Mouse (Mus musculus): ENCODE measurements at regions not wholly inside any gene's neighbourhood (a gene's known extent, or its start where the extent isn't known, plus 50 kb on each side); places are given as distances from the start of the nearest gene placed in this dataset.

DNA sequence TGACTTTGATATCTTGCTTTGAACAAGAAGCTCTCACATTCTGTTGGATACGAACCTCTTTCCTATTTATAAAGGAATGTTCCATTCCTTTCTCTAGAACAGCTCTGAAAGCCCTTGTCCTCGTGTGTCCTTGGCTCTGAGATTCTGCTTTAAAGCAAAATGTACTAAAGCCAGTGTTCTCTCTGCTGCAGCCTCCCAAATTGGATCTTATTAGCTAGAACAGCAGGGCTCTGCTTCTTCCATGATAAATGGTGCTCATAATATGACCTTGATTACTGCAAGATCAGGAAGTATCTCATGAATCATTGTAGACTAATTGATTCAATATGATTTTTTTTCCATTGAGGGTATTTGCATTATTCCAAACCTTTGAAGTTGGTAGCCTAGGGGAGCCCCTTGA is 220.5 kb upstream of the Gm15217 start:
- no peak overlapping the region for H3K4me3 ChIP-seq (ENCODE audit: extremely low read depth, insufficient read depth, insufficient read length)
- TF ChIP-seq CTCF (IDR thresholded peaks at IDR 0.05; ENCODE audit: extremely low read depth, insufficient read depth, insufficient read length, insufficient replicate concordance) (no peak), POLR2A (IDR thresholded peaks at IDR 0.05; ENCODE audit: low read depth, low read length) (no peak)
- 69% methylated on average over 2 of the region's 2 CpGs for WGBS
- H3K27me3 ChIP-seq (ENCODE audit: control insufficient read depth, insufficient read depth, low read length), result no peaks in the 10 kb centered on the region
- no peak for DNase-seq (ENCODE audit: low read depth in 1 of 2, low spot score in 2 of 2)
- H3K36me3 ChIP-seq (ENCODE audit: control insufficient read depth, insufficient read depth, low read length), result no peaks in the 10 kb centered on the region
- H3K4me1 ChIP-seq (ENCODE audit: control insufficient read depth, insufficient read depth, insufficient read length), result no peaks in the 10 kb centered on the region
- no peak overlapping the region for H3K27ac ChIP-seq (ENCODE audit: insufficient read depth, low read length)

DNA sequence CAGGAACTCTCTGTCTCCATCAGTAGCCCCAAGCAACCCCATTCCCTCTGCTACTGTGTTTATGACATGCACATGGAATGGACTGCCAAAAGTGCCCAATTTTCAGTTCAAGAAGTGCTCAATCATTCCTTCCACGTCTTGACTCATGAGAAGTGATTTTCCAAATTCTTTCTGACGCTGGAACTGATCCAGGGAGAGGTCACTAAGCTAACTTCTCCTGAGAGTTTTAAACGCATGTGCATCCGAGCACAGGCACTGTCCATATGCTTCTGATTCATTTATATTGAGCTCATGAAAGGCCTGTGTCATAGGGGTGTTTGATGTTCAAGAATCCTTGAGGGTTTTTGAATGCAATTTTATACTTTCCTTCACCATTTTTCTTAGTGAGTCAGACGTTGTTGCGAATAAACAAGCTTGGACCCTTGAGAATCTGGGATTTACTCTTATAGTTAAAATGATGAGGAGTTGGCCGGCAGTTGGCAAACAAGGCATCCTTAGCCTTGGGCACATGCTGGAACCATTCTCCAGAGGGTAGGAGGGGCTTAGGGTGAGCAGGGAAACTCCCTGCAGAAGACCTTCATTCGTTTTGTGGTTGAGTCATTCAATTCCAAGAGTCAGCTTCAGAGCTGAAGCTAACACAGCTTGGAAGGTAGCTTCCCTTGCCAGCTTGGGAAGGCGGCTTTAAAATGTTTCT is 206.9 kb upstream of the Gm15217 start:
- Histone ChIP-seq H3K4me1 (ENCODE audit: control insufficient read depth, insufficient read depth, insufficient read length) (no peaks in the 10 kb centered on the region), H3K36me3 (ENCODE audit: control insufficient read depth, insufficient read depth, low read length) (no peaks in the 10 kb centered on the region), H3K27me3 (ENCODE audit: control insufficient read depth, insufficient read depth, low read length) (no peaks in the 10 kb centered on the region), H3K4me3 (ENCODE audit: extremely low read depth, insufficient read depth, insufficient read length) (no peak overlapping the region), H3K27ac (ENCODE audit: insufficient read depth, low read length) (no peak overlapping the region)
- 80% methylated on average over 9 of the region's 9 CpGs for WGBS
- no peak for DNase-seq (ENCODE audit: low read depth in 1 of 2, low spot score in 2 of 2)
- TF ChIP-seq POLR2A (IDR thresholded peaks at IDR 0.05; ENCODE audit: low read depth, low read length) (no peak), CTCF (IDR thresholded peaks at IDR 0.05; ENCODE audit: extremely low read depth, insufficient read depth, insufficient read length, insufficient replicate concordance) (no peak)

DNA sequence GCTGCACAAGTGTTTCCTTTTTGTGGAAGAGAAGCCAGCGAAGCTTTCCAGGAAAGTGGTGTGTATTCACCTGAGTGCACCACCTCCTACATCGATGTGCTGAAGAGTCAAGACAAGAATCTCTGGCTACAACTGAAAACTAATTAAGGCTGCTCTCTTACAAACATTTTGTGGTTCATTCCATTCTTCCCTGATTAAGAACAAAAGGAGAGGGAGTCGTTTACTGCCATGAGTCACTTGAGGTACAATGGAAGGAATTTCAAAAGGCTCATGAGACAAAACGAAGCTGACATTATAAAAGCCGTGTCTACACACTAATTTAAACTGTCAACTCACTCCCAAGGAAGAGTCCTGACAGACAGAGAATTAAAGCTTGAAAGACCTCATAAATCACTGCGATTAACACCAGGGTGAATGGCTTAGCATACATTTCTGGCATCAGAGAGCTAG is 206.3 kb upstream of the Gm15217 start:
- Histone ChIP-seq H3K27me3 (ENCODE audit: control insufficient read depth, insufficient read depth, low read length) (no peaks in the 10 kb centered on the region), H3K4me1 (ENCODE audit: control insufficient read depth, insufficient read depth, insufficient read length) (no peaks in the 10 kb centered on the region), H3K27ac (ENCODE audit: insufficient read depth, low read length) (no peak overlapping the region), H3K4me3 (ENCODE audit: extremely low read depth, insufficient read depth, insufficient read length) (no peak overlapping the region), H3K36me3 (ENCODE audit: control insufficient read depth, insufficient read depth, low read length) (no peaks in the 10 kb centered on the region)
- TF ChIP-seq POLR2A (IDR thresholded peaks at IDR 0.05; ENCODE audit: low read depth, low read length) (no peak), CTCF (IDR thresholded peaks at IDR 0.05; ENCODE audit: extremely low read depth, insufficient read depth, insufficient read length, insufficient replicate concordance) (no peak)
- 70% methylated on average over 6 of the region's 6 CpGs for WGBS
- DNase-seq (ENCODE audit: low read depth in 1 of 2, low spot score in 2 of 2), result no peak

DNA sequence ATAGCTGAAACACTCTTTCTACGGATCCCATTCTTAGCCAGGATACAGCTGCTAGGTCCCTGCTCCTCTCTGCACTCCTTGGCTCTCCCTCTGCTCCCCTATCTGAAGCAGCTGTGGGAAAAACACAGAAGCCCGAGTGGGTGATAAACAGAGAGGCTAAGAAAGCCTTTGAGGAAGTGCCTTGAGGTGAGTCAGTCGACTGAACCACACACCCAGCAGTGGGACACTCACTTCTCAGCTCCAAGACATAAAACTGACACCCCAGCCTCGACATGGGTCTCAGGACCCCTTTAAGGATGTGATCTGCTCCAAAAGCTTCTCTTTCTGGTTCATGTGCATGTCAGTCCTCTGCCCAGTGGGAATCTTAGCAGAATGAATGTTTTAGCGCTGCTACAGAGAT is 204.8 kb upstream of the Gm15217 start:
- Histone ChIP-seq H3K36me3 (ENCODE audit: control insufficient read depth, insufficient read depth, low read length) (no peaks in the 10 kb centered on the region), H3K27ac (ENCODE audit: insufficient read depth, low read length) (no peak overlapping the region), H3K27me3 (ENCODE audit: control insufficient read depth, insufficient read depth, low read length) (no peaks in the 10 kb centered on the region), H3K4me3 (ENCODE audit: extremely low read depth, insufficient read depth, insufficient read length) (no peak overlapping the region), H3K4me1 (ENCODE audit: control insufficient read depth, insufficient read depth, insufficient read length) (no peaks in the 10 kb centered on the region)
- no peak for DNase-seq (ENCODE audit: low read depth in 1 of 2, low spot score in 2 of 2)
- no peak for TF ChIP-seq CTCF (IDR thresholded peaks at IDR 0.05; ENCODE audit: extremely low read depth, insufficient read depth, insufficient read length, insufficient replicate concordance)
- no peak for TF ChIP-seq POLR2A (IDR thresholded peaks at IDR 0.05; ENCODE audit: low read depth, low read length)
- 32% methylated on average over 5 of the region's 5 CpGs for WGBS

DNA sequence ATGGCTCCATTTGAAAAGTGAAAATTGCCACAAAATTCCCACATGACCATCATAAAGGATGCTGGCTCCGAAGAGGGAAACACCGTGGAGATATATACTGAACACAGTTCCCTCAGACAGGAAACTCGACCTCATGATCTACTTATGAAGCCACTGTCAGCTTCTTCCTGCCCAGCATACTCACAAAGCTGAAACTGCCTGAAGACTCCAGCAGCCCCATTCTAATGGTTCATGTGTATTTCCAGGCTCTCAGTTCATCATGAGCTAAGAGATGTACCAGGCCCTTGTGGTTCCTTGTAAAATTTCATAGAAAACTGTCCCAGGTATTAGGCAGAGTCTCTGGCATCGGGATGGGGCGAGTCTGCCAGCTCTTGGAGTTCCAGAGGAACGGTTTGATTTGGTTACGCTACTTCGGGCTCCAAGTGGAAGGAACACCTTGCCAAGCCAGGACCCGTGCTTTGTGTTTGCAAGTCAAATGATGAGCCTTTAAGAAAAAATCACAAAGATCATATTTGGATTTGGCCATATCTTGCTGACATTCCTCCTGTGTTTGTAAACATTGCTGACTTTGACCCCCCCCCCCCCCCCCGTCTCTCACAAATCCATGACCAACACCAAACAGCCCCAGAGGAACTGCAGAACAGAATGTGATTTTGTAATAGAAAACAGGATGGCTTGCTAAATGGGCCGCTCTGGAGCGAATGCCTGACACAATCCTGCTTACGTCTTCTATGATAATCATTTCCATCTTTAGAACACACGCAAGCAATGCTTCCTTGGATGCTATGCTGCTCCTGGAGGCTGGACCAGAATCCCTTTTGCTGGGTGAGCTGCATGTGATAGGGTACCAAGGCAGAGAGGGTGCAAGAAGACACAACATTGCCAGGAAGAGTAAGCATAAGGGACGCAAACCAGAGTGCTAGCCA is 203.7 kb upstream of the Gm15217 start:
- Histone ChIP-seq H3K36me3 (ENCODE audit: control insufficient read depth, insufficient read depth, low read length) (no peaks in the 10 kb centered on the region), H3K27me3 (ENCODE audit: control insufficient read depth, insufficient read depth, low read length) (no peaks in the 10 kb centered on the region), H3K4me1 (ENCODE audit: control insufficient read depth, insufficient read depth, insufficient read length) (no peaks in the 10 kb centered on the region), H3K4me3 (ENCODE audit: extremely low read depth, insufficient read depth, insufficient read length) (no peak overlapping the region), H3K27ac (ENCODE audit: insufficient read depth, low read length) (no peak overlapping the region)
- no peak for DNase-seq (ENCODE audit: low read depth in 1 of 2, low spot score in 2 of 2)
- WGBS, result 73% methylated on average over 15 of the region's 15 CpGs
- TF ChIP-seq POLR2A (IDR thresholded peaks at IDR 0.05; ENCODE audit: low read depth, low read length), result no peak
- no peak for TF ChIP-seq CTCF (IDR thresholded peaks at IDR 0.05; ENCODE audit: extremely low read depth, insufficient read depth, insufficient read length, insufficient replicate concordance)

DNA sequence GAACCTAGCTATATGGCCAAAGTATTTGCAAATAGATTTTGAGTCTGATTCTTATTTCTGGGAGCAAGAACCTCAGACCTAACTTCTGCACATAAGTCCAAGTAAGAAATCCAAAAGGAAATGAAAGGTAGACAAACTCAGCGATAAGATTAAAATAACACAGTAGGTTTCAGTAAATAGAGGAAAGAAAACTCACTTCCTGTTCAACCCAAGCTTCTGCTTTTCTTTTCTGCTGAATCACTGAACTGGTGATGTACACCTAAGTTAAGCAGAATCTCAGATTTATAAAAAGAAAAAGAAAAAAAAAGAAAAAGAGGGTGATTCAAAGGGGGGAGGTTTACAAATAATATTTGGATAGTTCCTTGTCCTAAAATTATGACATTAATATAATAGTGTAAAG is 200.2 kb upstream of the Gm15217 start:
- no peak overlapping the region for H3K4me3 ChIP-seq (ENCODE audit: extremely low read depth, insufficient read depth, insufficient read length)
- no peak for DNase-seq (ENCODE audit: low read depth in 1 of 2, low spot score in 2 of 2)
- 8% methylated on average over 1 of the region's 1 CpGs for WGBS
- no peaks in the 10 kb centered on the region for H3K36me3 ChIP-seq (ENCODE audit: control insufficient read depth, insufficient read depth, low read length)
- TF ChIP-seq CTCF (IDR thresholded peaks at IDR 0.05; ENCODE audit: extremely low read depth, insufficient read depth, insufficient read length, insufficient replicate concordance) (no peak), POLR2A (IDR thresholded peaks at IDR 0.05; ENCODE audit: low read depth, low read length) (no peak)
- H3K27ac ChIP-seq (ENCODE audit: insufficient read depth, low read length), result no peak overlapping the region
- H3K27me3 ChIP-seq (ENCODE audit: control insufficient read depth, insufficient read depth, low read length), result no peaks in the 10 kb centered on the region
- no peaks in the 10 kb centered on the region for H3K4me1 ChIP-seq (ENCODE audit: control insufficient read depth, insufficient read depth, insufficient read length)
